Mouse (Mus musculus) midbrain, embryonic 13.5 days (tissue): Measurements from ENCODE around the gene Dao. TPM values are rescaled to one million over a fixed set of nuclear protein-coding genes. Genes with fewer than 3 reads are reported as not detected.

ENCODE experiments used
- ATAC-seq: fragments of 200-750 bp; cut with Nextera tagmentation; 2 replicates; pipeline ENCODE4 v1.8.0; 2017; ENCODE audit warnings: mild to moderate bottlenecking, moderate TSS enrichment, moderate library complexity
- H3K27ac ChIP-seq: fragments of 300-500 bp; sonication (generic); 2 replicates; pipeline ENCODE4 v1.5.1; 2015; ENCODE audit warnings: inconsistent platforms, mild to moderate bottlenecking, moderate library complexity
- H3K27me3 ChIP-seq: fragments of 300-500 bp; sonication (generic); 2 replicates; pipeline ENCODE4 v1.6.1; 2015; ENCODE audit warnings: mild to moderate bottlenecking, inconsistent platforms
- H3K36me3 ChIP-seq: fragments of 300-500 bp; sonication (generic); 2 replicates; pipeline ENCODE4 v1.6.1; 2015; ENCODE audit warnings: mild to moderate bottlenecking, inconsistent platforms
- H3K4me1 ChIP-seq: fragments of 300-500 bp; sonication (generic); replicated peaks from 2 replicates; pipeline ENCODE4 v1.6.1; 2015; ENCODE audit warnings: inconsistent platforms
- H3K4me2 ChIP-seq: fragments of 300-500 bp; sonication (generic); replicated peaks from 2 replicates; pipeline ENCODE4 v1.6.1; 2015; ENCODE audit warnings: moderate library complexity, mild to moderate bottlenecking, inconsistent platforms
- H3K4me3 ChIP-seq: fragments of 300-500 bp; sonication (generic); replicated peaks from 2 replicates; pipeline ENCODE4 v1.5.1; 2015; ENCODE audit warnings: mild to moderate bottlenecking, inconsistent platforms
- H3K9ac ChIP-seq: fragments of 300-500 bp; sonication (generic); replicated peaks from 2 replicates; pipeline ENCODE4 v1.6.1; 2015; ENCODE audit warnings: mild to moderate bottlenecking, inconsistent platforms
- H3K9me3 ChIP-seq: fragments of 300-500 bp; sonication (generic); 2 replicates; pipeline ENCODE4 v1.6.1; 2016; ENCODE audit warnings: mild to moderate bottlenecking, inconsistent platforms
- WGBS: fragments of 180-500 bp; shearing (Covaris S2); methylation state at CpG from one replicate; pipeline ENCODE4 v1.1.7; 2015; 5-methylcytosine and 5-hydroxymethylcytosine counted together
- polyA plus RNA-seq: library from polyadenylated mRNA; unstranded; fragments of >200 nt; fragmentation: Nextera tagmentation; extraction: Ambion mirVana; gene quantifications from 2 replicates; pipeline ENCODE4 v1.2.1, GENCODE M21; 2015

Gene Dao
- polyA plus RNA-seq, 1 experiment from 2014 or later, result not detected

GRCm38 (mm10) chr5:113984025-113984740 is 19.3 kb upstream of the Dao start:
- Histone ChIP-seq H3K9me3 (no peaks in the 10 kb centered on the region), H3K4me3 (no peak overlapping the region), H3K4me2 (no peak overlapping the region), H3K27ac (no peak overlapping the region), H3K27me3 (no peaks in the 10 kb centered on the region), H3K36me3 (peaks cover 34% of the 10 kb centered on the region), H3K4me1 (peaks cover 24% of the 10 kb centered on the region), H3K9ac (no peak overlapping the region)
- ATAC-seq, result no peak
- WGBS, result 93% methylated on average over 13 of the region's 13 CpGs

- Histone ChIP-seq H3K27me3 (no peaks in the 10 kb centered on the region), H3K4me3 (no peak overlapping the region), H3K9ac (0 out of 2 replicates have a peak overlapping the region, but pooled peaks have one; percentile 6), H3K36me3 (peaks cover 39% of the 10 kb centered on the region), H3K4me1 (peaks cover 36% of the 10 kb centered on the region), H3K27ac (no peak overlapping the region), H3K4me2 (no peak overlapping the region), H3K9me3 (no peaks in the 10 kb centered on the region)
- no peak for ATAC-seq
- 69% methylated on average over 2 of the region's 2 CpGs for WGBS
Observed at GRCm38 (mm10) chr5:113985737-113986136, 17.8 kb upstream of the Dao start.

GRCm38 (mm10) chr5:113986182-113986961 is 17.1 kb upstream of the Dao start:
- Histone ChIP-seq H3K27ac (no peak overlapping the region), H3K9me3 (no peaks in the 10 kb centered on the region), H3K27me3 (no peaks in the 10 kb centered on the region), H3K4me3 (no peak overlapping the region), H3K4me2 (no peak overlapping the region), H3K9ac (no peak overlapping the region), H3K36me3 (peaks cover 36% of the 10 kb centered on the region), H3K4me1 (peaks cover 42% of the 10 kb centered on the region)
- 70% methylated on average over 9 of the region's 9 CpGs for WGBS
- no peak for ATAC-seq

- Histone ChIP-seq H3K27ac (no peak overlapping the region), H3K36me3 (peaks cover 21% of the 10 kb centered on the region), H3K4me1 (peaks cover 53% of the 10 kb centered on the region), H3K27me3 (no peaks in the 10 kb centered on the region), H3K9me3 (no peaks in the 10 kb centered on the region), H3K4me3 (no peak overlapping the region), H3K4me2 (no peak overlapping the region), H3K9ac (no peak overlapping the region)
- ATAC-seq, result no peak
- WGBS, result 88% methylated on average over 20 of the region's 20 CpGs
Observed at GRCm38 (mm10) chr5:113989437-113990024, 14.0 kb upstream of the Dao start.

- ATAC-seq, result no peak
- peaks cover 54% of the 10 kb centered on the region for H3K4me1 ChIP-seq
- 86% methylated on average over 5 of the region's 5 CpGs for WGBS
Observed at GRCm38 (mm10) chr5:113990593-113990992, 12.9 kb upstream of the Dao start.

GRCm38 (mm10) chr5:113991141-113991540 is 12.4 kb upstream of the Dao start:
- Histone ChIP-seq H3K27me3 (no peaks in the 10 kb centered on the region), H3K27ac (no peak overlapping the region), H3K9ac (peak overlapping the region; percentile 51; the same call in 1 of the 2 replicates), H3K4me3 (no peak overlapping the region), H3K9me3 (no peaks in the 10 kb centered on the region), H3K36me3 (peaks cover 18% of the 10 kb centered on the region), H3K4me1 (peaks cover 49% of the 10 kb centered on the region), H3K4me2 (no peak overlapping the region)
- no peak for ATAC-seq
- 70% methylated on average over 7 of the region's 7 CpGs for WGBS

More at GRCm38 (mm10) chr5:113990593-113990992, 12.9 kb upstream of the Dao start:
- H3K27me3 ChIP-seq, result no peaks in the 10 kb centered on the region
- H3K36me3 ChIP-seq, result peaks cover 21% of the 10 kb centered on the region
- 0 out of 2 replicates have a peak overlapping the region, but pooled peaks have one; percentile 32 for H3K9ac ChIP-seq
- H3K9me3 ChIP-seq, result no peaks in the 10 kb centered on the region
- no peak overlapping the region for H3K4me2 ChIP-seq
- H3K4me3 ChIP-seq, result no peak overlapping the region
- no peak overlapping the region for H3K27ac ChIP-seq

GRCm38 (mm10) chr5:113992339-113992831 is 11.1 kb upstream of the Dao start:
- Histone ChIP-seq H3K36me3 (peaks cover 10% of the 10 kb centered on the region; the same call in 1 of the 2 replicates), H3K27me3 (no peaks in the 10 kb centered on the region), H3K9ac (peak overlapping the region; percentile 90), H3K4me2 (peak overlapping the region; percentile 66), H3K27ac (peak overlapping the region; percentile 94), H3K9me3 (no peaks in the 10 kb centered on the region), H3K4me3 (peak overlapping the region; percentile 72), H3K4me1 (peaks cover 41% of the 10 kb centered on the region)
- ATAC-seq, result no peak
- WGBS, result 42% methylated on average over 12 of the region's 12 CpGs

- peak overlapping the region; percentile 66 for H3K4me2 ChIP-seq
- H3K36me3 ChIP-seq, result peaks cover 10% of the 10 kb centered on the region; the same call in 1 of the 2 replicates
- peak; percentile 92 for ATAC-seq
- H3K27me3 ChIP-seq, result no peaks in the 10 kb centered on the region
- peaks cover 41% of the 10 kb centered on the region for H3K4me1 ChIP-seq
- H3K4me3 ChIP-seq, result peak overlapping the region; percentile 72
- no peaks in the 10 kb centered on the region for H3K9me3 ChIP-seq
- WGBS, result under 1% methylated on average over 22 of the region's 22 CpGs
- peak overlapping the region; percentile 90 for H3K9ac ChIP-seq
- H3K27ac ChIP-seq, result peak overlapping the region; percentile 94
Observed at GRCm38 (mm10) chr5:113993031-113993486, 10.4 kb upstream of the Dao start.

- Histone ChIP-seq H3K9me3 (no peaks in the 10 kb centered on the region), H3K4me1 (peaks cover 41% of the 10 kb centered on the region), H3K27me3 (no peaks in the 10 kb centered on the region), H3K4me3 (peak within 1 kb of the TSS; percentile 72), H3K27ac (peak within 1 kb of the TSS; percentile 94), H3K9ac (peak within 1 kb of the TSS; percentile 90), H3K36me3 (peaks cover 9% of the 10 kb centered on the region; the same call in 1 of the 2 replicates), H3K4me2 (peak within 1 kb of the TSS; percentile 66)
- peak; percentile 88 for ATAC-seq
- 1% methylated on average over 77 of the region's 83 CpGs for WGBS
Observed at GRCm38 (mm10) chr5:113993487-113994465, 9.7 kb upstream of the Dao start, which contains the start of gene Ssh1. Gene Ssh1, minus strand, starts transcription at chr5:113993894.

GRCm38 (mm10) chr5:113996458-113996857 is 7.0 kb upstream of the Dao start:
- no peak overlapping the region for H3K27ac ChIP-seq
- no peaks in the 10 kb centered on the region for H3K9me3 ChIP-seq
- H3K4me3 ChIP-seq, result no peak overlapping the region
- no peak for ATAC-seq
- peak overlapping the region; percentile 16; the same call in 1 of the 2 replicates for H3K9ac ChIP-seq
- H3K36me3 ChIP-seq, result no peaks in the 10 kb centered on the region
- H3K4me1 ChIP-seq, result peaks cover 22% of the 10 kb centered on the region
- no peak overlapping the region for H3K4me2 ChIP-seq
- WGBS, result 70% methylated on average over 2 of the region's 2 CpGs
- no peaks in the 10 kb centered on the region for H3K27me3 ChIP-seq

GRCm38 (mm10) chr5:113999382-113999781 is 4.1 kb upstream of the Dao start:
- Histone ChIP-seq H3K9ac (no peak overlapping the region), H3K4me2 (no peak overlapping the region), H3K4me3 (no peak overlapping the region), H3K36me3 (no peaks in the 10 kb centered on the region), H3K27me3 (no peaks in the 10 kb centered on the region), H3K4me1 (peaks cover 4% of the 10 kb centered on the region), H3K27ac (no peak overlapping the region), H3K9me3 (no peaks in the 10 kb centered on the region)
- ATAC-seq, result no peak
- 68% methylated on average over 5 of the region's 5 CpGs for WGBS
